Mouse (Mus musculus): ENCODE data around the gene Adamtsl1.

DNA sequence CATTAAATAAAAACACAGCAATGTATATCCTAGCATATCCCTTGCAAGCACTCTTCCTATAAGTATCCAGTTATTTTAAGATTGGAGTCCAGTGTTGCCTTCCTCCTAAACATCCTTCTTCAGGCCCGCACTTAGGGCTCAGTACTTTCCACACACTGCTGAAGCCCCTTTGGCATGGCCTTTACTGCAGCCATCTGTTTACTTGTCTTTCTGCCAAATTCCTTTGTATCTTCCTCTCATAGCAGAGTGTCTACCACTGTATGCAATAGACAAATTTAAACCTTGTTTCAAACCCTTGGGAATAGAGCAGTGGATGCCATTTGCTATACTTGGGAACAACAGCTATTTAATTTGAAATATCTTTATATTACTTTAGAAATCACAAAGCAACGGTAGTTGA is 213.8 kb downstream of the Adamtsl1 start:
- no peak for TF ChIP-seq CTCF (IDR thresholded peaks at IDR 0.05; ENCODE audit: extremely low read depth, insufficient read depth, insufficient read length, insufficient replicate concordance)
- TF ChIP-seq POLR2A (IDR thresholded peaks at IDR 0.05; ENCODE audit: low read depth, low read length) = no peak

All from spleen, adult 2 months (tissue).